ENCODE assay signal across 11 mouse cellular contexts in genomic region chr8:116862191-116862590, GRCm38 (mm10).
A peak's percentile ranks its signal among the peaks of the same experiment; 100 is the strongest.
DNase-seq lines count a peak whose midpoint lies in the region.
"Had no signal": no experiment of that assay in that cellular context is flagged by ENCODE, and none has a peak within 500 bp of the region (broad histone marks: within the 10 kb centered on the region; RNA-seq: fewer than 3 reads in every experiment).

No protein-coding gene starts in this region.

- peak; percentile 65 for DNase-seq in cerebellum, adult 9-11 months
- no peak for DNase-seq in cerebellum, adult 11 months
- peak; percentile 18 to 28 for DNase-seq in kidney, postnatal 36 days
- no peak for DNase-seq in kidney, postnatal 10 days
- peak; percentile 24 to 61 for DNase-seq in cerebellum, postnatal 14 days
- no peak for DNase-seq in right cerebral cortex, postnatal 25 days
- DNase-seq: adrenal gland, adult 2 months; adrenal gland, postnatal 25 days; forebrain, postnatal 0 days; gastrocnemius, postnatal 14 days; heart, postnatal 36 days had no signal

Comparison
In these comparisons a context has a peak if more than half of its experiments do, and no peak if none do; other contexts are left out.
1. DNase-seq: peak in cerebellum, adult 9-11 months (single experiment), kidney, postnatal 36 days (2 of 2) and cerebellum, postnatal 14 days (2 of 2); none in cerebellum, adult 11 months (single experiment), kidney, postnatal 10 days (single experiment) and right cerebral cortex, postnatal 25 days (single experiment).